Mouse (Mus musculus): ENCODE measurements at regions not wholly inside any gene's neighbourhood (a gene's known extent, or its start where the extent isn't known, plus 50 kb on each side); places are given as distances from the start of the nearest gene placed in this dataset.

DNA sequence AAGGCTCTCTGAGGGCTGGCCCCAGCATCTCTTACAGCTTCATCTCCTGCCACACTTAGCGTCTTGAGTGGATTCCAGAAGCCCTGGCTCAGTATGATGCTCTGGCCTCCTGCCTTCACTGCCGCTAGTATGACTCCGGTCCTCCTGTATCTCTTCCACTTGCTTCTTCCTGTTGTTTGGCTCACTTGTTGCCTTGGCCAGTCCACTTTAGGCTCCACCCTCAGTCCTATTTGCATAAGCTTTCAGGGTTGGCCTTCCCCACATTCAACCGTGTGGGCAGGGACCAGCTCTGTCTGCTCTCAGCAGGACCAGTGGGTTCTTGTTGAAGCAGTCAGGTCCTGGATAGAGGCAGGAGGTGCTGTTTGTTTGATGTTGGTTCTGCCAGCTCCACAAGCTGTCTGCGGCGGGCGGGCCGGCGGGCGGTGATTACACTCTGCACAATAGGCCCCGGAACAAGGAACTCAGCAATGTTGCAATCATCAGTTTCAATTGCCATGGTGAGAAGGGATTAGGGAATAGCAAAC is 232.6 kb upstream of the Chd6 start:
- peak; percentile 29; the same call in 1 of the 2 replicates for ATAC-seq (replicated peaks; ENCODE audit: poor library complexity)

- no peak for ATAC-seq (replicated peaks; ENCODE audit: poor library complexity)
Observed at GRCm38 (mm10) chr2:161340291-161340690, 231.4 kb upstream of the Chd6 start.

- ATAC-seq (replicated peaks; ENCODE audit: poor library complexity), result no peak
Observed at GRCm38 (mm10) chr2:161339327-161340001, 230.6 kb upstream of the Chd6 start.

- no peak for ATAC-seq (replicated peaks; ENCODE audit: poor library complexity)
Observed at GRCm38 (mm10) chr2:161338953-161339326, 230.1 kb upstream of the Chd6 start.

- no peak for ATAC-seq (replicated peaks; ENCODE audit: poor library complexity)
Observed at GRCm38 (mm10) chr2:161332653-161333052, 223.8 kb upstream of the Chd6 start.

GRCm38 (mm10) chr2:161331850-161332365 is 223.0 kb upstream of the Chd6 start:
- ATAC-seq (replicated peaks; ENCODE audit: poor library complexity), result no peak

DNA sequence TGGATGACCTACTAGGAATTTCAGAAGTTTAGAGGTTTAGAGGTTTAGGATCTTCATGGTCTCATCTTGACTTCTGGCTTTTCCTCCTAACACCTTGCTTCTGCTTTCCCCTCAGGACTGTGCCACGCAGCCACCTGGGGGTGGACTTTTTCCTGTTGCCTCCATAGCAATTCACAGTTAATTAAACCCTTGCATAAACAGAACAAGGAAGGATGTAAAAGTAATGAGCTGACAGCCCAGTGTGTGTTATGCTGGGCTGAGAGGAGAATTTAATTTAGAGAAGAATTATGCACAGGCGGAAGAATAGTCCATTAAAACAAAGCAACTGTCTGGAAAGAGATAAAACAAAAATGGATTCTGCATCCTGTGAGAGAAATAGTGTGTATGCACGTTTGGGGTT is 193.9 kb upstream of the Chd6 start:
- ATAC-seq (replicated peaks; ENCODE audit: poor library complexity), result no peak

DNA sequence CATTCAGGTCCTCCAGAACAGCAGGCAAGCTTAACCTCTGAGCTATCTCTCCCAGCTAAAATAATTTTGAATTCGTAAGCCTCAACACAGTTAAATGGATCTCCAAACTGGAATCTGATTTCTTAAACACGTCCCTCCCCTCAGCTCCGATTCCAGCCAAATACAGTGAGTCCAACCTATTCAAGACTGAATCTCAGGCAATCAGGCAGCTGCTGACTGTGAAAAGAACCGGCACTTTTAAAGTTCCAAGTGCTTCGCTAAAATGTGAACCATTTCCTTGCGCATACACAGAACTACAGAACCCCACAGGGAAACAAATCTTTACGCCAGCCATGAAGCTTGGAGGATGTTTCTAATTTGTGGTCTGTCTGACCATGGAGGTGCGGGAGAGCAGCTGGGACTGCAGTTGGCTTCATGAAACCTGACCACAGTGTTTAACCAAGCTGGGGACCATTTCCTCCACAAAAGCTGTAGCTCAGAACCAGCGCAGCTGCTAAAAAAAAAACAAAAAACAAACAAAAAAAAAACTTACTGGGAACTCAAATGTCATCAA is 160.1 kb upstream of the Chd6 start:
- ATAC-seq (replicated peaks; ENCODE audit: poor library complexity), result no peak

DNA sequence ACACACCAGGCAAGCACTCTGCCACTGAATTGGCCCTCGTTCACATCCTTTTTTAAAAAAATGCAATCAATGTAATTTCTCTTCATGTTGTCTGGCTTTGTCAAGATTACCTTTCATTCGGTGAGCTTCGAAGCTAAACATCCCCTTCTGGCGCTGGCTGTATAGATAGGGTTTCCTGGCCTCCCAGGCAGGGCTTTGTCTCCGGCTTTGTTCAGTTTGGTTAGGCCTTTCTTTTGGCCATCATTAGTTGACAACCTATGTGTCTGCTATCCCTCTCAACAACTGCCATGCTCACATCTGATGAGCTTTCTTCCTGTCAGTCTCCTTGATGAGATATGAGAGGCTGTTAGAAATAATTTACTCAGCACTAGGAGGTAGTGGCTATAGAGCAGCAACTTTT is 157.6 kb upstream of the Chd6 start:
- ATAC-seq (replicated peaks; ENCODE audit: poor library complexity), result no peak

- ATAC-seq (replicated peaks; ENCODE audit: poor library complexity), result no peak
Observed at GRCm38 (mm10) chr2:161265211-161265610, 156.3 kb upstream of the Chd6 start.

DNA sequence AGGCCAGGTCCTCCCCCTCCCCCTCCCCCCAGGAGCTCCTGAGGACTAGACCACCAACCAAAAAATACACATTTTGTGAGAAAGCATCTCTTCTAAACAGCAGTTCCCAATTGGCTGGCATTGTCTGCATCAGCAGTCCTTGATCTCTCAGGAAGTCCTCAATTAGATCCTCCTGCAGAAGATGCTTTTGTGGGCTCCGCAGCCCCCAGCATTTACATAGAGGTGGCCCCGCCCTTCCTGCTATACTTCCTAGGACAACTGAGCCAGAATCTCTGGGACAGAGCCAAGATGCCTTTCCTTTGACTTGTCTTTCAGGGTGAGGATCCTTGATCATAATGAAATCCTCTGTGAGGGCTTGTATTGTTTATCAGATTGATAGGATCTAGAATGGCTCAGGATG is 143.9 kb upstream of the Chd6 start:
- no peak for ATAC-seq (replicated peaks; ENCODE audit: poor library complexity)

DNA sequence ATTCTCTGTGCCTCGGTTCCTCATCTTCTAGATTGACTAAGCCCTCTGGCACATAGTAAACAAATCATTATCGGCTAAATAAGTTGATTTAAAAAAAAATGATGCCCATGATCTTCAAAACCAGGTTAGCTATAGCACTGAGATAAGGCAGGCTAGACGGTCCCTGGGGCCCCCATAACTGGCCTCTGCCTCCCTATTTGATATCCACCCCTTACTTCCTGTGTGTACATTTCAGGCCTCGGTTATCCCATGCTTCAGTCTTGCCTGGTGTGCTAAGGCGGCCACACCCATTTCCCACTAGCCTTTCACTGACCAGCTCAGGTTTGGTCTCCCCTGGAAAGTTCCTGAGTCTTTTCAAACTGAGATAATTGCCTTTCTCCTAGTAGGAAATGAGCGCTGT is 132.8 kb upstream of the Chd6 start:
- ATAC-seq (replicated peaks; ENCODE audit: poor library complexity), result no peak

DNA sequence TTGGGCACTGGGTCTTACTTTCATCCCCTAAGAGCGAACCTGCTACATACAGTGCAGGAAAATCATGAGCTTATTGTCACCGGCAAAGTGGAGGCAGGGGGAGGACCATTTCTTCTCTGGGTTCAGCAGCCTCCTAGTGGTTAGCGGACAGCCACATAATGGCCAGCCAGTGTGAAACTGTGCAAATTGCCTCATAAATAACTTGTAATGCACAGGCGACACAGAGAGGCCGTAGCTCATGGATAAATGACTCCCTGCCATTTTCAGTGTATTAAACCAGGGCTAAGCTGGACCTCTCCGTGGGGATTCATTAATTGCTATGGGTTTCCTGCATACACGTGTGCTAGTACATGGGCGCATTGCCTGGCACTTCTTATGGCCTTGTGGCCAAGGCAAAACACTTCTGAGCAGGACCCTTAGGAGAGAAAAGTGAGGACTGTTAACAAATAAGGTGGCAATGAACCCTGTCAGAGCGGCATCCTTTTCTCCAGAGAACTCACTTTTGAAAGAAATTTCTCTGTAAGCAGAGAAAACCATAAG is 128.5 kb upstream of the Chd6 start:
- ATAC-seq (replicated peaks; ENCODE audit: poor library complexity), result no peak

- no peak for ATAC-seq (replicated peaks; ENCODE audit: poor library complexity)
Observed at GRCm38 (mm10) chr2:161233155-161233741, 124.4 kb upstream of the Chd6 start.

GRCm38 (mm10) chr2:161231405-161231804 is 122.5 kb upstream of the Chd6 start:
- ATAC-seq (replicated peaks; ENCODE audit: poor library complexity), result no peak

- ATAC-seq (replicated peaks; ENCODE audit: poor library complexity), result no peak
Observed at GRCm38 (mm10) chr2:161215736-161216135, 106.9 kb upstream of the Chd6 start.

GRCm38 (mm10) chr2:161214681-161215458 is 106.0 kb upstream of the Chd6 start:
- peak; percentile 98 for ATAC-seq (replicated peaks; ENCODE audit: poor library complexity)

GRCm38 (mm10) chr2:161212322-161212882 is 103.5 kb upstream of the Chd6 start:
- ATAC-seq (replicated peaks; ENCODE audit: poor library complexity), result no peak

GRCm38 (mm10) chr2:161196713-161197372 is 88.0 kb upstream of the Chd6 start:
- no peak for ATAC-seq (replicated peaks; ENCODE audit: poor library complexity)

- ATAC-seq (replicated peaks; ENCODE audit: poor library complexity), result no peak
Observed at GRCm38 (mm10) chr2:161187516-161187915, 78.6 kb upstream of the Chd6 start.

All from megakaryocyte progenitor cell, adult 5-6 weeks (primary cell).